Mouse (Mus musculus): ENCODE results near the gene Pdzd7.

Gene Pdzd7

DNA sequence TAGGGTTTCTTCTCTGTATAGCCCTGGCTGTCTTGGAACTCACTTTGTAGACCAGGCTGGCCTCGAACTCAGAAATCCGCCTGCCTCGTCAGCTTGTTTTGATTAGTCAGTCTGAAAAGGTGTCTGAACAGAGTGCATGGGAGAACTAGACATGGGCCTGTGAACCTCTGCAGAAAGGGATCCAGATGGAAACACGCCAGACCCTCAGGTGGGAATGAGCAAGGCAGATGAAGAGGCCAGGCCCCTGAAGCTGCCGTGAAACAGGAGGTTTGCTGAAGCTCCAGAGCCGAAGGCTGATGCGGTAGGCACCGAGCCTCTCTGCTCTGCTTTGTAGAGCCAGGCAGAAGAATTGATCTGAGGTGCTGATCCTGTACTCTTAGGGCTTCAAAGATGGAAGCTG is 33.3 kb downstream of the Pdzd7 start:
- DNase-seq: no peak

DNA sequence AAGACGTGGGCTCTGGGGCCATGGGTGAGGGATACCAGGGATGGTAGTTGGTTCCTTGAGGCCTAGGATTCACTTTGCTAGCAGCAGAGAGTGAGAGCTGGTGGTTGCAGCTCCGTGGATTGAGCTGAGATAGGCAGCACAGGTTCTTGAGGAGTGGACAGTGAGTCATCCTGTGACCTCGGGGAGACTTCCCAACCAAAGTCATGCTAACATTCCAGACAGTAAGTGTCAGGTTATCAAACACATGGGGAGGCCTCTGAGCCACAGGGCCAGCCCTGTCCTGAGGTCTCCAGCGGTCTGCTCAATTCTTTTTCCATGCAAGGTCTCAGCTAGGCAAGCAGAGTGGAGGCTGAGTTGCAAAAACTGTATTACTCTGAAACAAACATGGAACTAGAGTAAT is 34.9 kb downstream of the Pdzd7 start:
- no peak for DNase-seq

DNA sequence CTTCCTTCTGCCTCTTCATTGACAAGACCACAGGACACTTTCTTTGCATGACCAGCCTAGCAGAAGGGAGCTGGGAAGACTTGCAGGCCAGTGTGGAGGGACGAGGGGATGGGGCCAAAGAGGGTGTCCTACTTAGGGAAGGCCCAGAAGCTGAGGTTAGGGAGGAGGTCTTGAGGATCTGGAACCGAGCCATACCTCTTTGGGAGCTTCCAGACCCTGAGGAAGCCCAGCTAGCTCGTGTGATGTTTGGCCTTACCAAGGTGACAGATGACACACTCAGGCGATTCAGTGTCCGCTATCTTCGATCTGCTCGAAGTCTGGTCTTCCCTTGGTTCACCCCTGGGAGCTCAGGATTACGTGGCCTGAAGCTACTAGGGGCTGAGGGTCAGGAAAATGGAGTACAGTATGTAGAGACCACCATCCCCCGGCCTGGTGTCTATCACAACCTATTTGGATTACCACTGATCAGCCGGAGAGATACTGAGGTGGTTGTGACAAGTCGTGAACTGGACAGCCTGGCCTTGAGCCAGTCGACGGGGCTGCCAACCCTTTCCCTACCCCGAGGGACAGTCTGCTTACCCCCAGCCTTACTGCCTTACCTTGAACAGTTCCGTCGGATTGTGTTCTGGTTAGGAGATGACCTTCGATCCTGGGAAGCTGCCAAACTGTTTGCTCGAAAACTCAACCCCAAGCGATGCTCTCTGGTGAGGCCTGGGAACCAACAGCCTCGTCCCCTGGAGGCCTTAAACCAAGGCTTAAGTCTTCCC is 37.9 kb downstream of the Pdzd7 start:
- no peak for DNase-seq

DNA sequence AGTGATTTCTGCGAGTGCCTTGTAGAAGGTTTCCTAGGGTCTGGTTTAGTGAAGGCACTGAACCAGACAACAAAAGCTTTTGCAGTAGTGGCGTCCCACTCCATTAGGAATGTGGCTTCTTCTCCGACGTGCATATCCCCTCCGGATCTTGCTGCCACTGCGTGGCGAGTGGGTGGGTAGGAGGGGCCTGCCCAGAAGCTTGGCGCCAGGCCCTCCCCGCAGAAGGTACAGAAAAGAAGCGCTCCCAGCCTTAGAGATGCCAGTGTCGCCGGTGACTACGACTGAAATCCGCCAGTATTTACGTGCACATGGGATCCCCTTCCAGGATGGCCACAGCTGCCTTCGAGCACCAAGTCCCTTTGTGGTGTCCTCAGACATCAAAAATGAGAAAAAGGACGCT is 38.5 kb downstream of the Pdzd7 start:
- no peak for DNase-seq

DNA sequence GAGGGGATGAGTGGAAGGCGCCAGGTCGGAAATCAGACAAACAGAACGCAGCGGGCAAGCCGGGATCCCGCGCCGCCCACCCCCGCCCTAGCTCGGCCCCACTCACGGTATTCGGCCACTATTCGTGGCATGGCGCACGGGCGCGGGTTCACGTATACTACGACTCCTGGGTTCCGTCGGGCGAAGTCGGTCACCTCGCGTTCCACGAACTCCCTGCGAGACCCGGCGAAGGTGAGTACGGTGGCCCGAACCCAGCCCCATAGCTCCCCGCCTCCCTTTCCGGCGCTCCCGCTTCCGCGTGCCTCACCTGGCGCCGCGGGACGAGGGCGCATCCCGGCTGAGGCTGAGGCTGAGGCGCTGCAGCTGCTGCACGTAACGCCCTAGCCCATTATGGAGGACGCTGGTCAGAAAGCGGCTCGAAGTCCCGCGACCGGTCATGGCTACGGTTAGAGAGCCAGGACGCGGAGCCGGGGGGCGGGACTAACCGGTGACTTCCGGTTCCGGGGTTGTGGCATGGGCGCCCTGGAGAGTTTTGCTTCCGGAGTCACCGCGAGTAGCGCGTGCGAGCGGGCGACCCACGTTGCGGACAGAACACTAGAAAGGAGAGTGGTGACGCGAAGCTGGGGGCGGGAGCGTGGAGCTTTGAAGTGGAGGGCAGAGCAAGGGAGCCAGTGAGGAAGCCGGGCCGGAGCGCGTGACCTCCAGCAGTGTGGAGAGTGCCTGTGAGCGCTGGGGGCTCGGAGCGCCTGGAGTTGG is 39.4 kb downstream of the Pdzd7 start, which contains the start of gene Mrpl43:
Gene Mrpl43, minus strand, starts transcription at position 486 of the 756 bp plus-strand sequence.
- peak; percentile 91 for DNase-seq

DNA sequence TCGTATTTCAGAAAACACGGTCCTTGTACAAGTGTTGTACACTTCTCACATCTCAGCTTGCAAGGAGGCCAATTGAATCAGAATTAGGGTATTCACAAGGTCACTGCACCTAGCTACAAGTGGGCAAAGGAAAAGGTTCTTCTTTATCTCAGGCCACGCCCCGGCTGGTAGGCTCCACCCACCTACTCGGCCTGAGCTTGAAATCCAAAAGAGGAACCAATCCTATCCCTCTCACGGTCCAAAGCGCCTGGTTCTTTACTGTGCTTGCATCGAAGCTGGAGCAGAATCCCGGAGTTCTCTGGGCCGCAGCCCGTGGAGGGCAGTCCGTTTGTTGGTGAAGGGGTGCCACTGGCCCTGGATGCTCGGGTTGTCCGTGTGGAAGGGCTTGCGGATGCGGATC is 40.1 kb downstream of the Pdzd7 start, which contains the start of gene Twnk:
Gene Twnk, plus strand, starts transcription at position 220 of the 400 bp plus-strand sequence.
- DNase-seq: peak; percentile 84

DNA sequence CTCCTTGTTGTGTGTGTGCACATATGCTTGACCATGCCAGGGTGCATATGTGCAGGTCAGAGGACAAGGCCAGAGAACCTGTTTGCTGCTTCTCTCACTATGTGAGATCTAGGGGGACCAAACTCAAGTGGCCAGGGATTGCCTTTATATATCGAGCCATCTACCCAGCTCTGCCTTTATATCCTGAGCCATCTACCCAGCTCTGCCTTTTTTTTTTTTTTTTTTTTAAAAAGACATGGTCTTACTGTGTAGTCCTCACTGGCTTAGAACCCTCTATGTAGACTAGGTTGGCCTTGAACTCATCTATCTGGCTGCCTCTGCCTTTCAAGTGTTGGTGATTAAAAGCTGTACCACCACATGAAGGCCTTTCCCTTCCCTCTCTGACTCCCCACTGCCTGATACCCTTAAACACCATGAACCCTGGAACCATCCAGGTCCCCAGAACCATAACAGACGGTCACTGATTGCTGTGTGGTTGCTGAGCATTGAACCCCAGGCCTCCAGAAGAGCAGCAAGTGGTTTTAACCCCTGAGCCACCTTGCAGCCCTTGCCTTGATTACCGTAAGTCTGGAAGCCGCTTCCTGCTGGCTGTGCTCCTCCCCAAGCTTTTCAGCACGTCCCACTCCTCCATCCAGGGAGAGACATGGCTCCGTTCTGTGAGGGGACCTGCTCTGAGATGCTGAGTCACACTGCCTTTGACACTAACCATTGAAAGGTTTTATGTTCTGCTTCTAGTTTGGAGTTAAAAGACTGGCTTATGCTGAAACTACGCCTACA is 41.6 kb downstream of the Pdzd7 start:
- no peak for DNase-seq

DNA sequence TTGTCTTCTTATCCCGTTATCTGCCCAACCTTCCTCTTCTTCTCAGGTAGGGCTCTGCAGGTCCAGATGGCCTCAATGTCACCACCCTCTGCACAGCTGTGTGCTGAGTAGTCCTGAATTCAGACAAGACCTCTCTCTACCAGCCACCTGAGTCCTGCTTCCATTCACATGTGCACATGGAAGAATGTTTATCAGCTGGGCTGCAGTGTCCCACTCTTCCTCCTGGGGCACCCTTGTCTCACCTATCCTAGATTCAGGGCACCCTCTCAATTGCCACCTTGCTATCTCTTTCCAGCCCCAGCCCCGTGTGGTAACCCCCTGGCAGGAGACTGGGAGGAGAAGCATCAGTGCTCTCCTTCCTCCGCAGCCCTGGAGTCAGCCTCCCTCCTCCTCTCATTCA is 43.2 kb downstream of the Pdzd7 start:
- DNase-seq: no peak

DNA sequence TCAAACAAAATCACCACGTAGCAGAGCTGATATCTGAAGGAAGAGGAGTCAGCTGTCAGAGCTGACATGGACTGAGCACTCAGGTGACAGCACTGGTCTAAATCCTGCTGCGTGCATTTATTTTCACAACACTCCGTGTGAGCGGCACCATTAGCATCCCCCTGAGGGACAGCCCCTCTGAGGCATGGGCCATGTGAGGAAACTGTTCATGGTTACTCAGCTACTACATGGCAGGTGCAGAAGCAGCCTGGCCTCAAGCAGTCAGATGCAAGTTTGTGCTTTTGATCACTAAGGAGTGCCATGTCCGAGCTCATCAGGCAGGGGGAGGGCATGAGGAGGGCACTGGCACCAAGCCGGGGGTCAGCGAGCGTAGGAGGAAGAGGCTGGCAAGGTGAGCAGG is 45.9 kb downstream of the Pdzd7 start:
- no peak for DNase-seq

DNA sequence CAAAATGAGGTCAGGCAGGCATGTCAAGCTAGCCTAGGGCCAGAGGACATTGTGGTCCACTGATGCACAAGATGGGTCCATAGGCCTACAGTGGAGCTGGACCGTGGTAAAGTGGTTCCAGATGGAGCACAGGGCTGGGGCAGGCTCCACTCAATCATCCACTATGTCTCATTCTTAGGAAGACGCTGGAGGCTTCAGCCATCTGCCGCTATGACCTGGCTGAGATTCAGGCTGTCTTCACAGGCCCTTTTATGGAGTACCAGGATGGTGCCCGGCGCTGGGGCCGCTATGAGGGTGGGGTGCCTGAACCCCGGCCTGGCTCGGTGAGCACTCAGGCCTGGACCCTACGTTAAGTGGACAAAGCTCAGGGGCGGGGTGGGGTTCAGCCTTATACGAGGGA is 47.7 kb downstream of the Pdzd7 start:
- DNase-seq: no peak

DNA sequence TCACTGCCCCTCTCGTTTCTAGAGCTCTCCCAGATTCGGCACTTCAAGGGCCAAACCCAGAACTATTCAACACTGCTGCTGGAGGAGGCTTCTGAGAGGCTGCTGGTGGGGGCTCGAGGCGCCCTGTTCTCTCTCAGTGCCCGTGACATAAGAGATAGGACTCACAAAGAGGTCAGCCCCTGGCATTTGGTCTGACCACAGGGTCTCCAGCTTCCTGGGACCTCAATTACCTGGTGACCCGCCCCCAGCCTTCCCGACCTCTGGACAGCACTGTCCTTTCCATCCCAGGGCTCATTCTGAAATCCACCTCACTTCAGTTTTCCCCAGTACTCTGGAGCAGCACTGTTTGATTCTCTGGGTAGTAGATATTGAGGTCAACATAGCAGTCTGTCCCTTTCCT is 52.8 kb downstream of the Pdzd7 start:
- no peak for DNase-seq

DNA sequence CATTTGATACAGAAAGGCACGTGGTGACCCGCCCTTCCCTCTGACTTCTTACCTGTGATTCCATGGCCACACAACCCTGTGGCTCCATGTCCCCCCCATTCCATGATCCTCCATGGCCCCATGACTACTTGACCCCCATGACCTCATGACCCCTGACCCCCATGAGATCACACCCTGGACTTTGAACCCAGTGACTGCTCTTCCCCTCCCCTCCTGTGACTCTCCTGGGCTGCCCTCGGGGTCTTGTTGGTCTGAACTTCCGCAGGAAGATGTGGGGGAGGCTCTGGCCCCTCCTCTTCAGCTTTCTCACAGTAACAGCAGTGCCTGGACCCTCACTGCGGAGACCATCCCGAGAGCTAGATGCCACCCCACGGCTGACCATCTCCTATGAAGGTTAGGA is 53.3 kb downstream of the Pdzd7 start:
- DNase-seq: no peak

DNA sequence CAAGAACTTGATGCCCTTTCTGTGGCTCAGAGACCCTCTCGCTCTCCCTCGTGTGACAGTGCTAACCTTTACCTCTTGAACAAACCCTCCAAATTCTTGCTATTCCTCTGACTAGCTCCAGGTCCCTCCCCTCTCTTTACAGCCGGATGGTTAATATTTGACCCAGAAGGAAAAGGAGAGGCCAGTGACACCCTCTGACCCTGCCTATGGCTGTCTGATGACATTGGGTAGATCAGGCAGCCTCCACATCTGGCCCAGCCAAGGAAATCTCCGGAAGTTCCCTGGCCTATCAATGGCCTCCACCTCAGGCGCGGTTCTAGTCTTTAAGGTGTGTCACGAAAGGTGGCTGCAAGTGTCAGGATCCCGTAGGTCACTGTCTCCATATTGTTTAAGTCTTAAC is 54.5 kb downstream of the Pdzd7 start:
- DNase-seq: no peak

DNA sequence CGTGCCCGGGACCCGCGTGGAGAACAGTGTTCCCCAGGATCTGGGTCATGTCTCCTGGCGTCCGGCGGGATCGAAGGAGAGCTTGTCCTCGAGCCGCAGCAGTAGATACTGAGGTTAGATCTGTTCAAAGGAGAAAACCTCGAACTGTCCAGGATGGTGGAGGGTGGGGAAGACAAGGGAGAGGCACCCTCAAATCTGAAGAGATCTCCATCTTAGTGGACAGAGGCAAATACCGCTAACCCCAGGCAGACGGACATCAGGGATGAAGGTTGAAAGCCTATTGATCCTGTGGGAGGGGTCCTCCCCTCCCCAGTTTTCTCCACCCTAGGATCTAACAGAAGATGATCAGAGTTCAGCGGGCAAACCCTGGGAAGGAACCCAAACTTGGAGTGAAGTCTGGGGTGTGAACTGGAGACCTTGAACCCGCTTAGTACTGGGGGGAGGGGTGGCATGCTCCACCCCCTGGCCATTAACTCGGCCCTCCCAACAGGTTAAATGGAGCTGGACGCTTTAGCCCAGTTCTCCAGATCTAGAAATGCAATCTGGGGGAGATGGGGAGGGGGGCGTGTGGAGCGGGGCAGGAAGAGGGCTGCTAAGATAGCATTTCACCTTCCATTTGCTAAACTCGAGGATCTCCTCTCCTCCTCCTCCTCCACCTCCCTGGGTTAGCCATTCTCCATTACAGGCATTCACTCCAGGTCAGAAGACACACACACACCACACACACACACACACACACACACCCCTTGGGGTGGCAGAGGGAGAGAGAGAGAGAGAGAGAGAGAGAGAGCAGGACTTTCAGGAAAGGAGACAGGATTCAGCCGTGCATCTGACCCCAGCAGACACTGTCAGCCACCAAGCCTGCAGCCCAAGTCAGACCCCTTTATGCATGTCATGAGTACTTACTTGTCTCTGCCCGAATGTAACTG is 55.7 kb downstream of the Pdzd7 start:
- DNase-seq: peak; percentile 33

DNA sequence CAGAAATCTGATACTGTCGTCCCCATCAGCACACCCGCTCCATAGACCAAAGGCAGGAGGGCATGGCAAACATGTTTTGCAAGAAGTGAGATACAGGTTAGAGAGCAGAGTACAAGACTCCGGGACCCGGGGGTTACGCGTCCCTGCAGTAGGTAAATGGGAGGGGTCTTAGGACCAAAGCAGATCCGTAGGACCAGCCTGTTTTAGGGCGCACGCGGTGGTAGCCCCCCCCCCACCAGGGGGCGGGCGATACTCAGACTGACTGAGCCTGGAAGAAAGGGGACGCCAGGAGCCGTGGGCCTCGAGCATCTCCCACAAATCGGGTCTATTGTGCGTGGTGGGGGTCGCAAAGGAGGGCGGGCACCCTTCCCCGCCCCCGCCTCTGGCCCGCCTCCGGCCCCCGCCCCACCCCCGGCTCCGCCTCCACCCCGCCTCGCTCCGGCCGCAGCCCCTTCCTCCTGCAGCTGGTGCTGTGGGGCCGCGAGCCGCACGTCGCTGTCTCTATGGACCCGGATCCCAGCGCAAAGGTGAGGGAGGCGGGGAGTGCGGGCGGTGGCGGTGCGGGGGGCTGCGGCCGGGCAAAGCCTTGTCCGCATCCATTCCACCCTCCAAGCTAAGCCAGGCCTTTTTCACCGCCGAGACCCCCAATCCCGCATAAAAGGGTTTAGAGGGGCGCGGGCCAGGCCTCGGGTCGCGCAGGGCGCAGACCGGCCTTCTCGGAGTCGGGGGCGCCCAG is 56.5 kb downstream of the Pdzd7 start, which contains the start of gene Sema4g:
Gene Sema4g, plus strand, starts transcription at position 271 of the 736 bp plus-strand sequence.
- peak; percentile 51 for DNase-seq

DNA sequence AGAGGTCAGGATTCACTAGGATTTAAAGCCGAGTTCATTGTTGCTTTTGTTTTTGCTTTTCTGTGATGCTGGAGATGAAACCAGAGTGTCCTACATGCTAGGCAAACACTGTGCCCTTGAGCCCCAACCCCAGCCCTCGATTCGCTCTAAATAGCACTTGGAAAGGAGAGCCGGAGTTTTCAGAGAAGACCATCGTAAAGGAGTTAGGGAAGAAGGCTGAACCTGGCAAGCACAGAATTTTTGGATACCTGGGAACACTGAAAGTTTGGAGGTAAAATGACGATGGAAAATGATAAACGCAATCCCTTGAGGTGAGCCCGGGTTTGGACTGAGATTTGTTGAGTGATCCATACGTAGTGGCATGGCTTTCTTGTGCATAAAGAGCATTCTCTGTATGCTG is 57.2 kb downstream of the Pdzd7 start:
- no peak for DNase-seq

DNA sequence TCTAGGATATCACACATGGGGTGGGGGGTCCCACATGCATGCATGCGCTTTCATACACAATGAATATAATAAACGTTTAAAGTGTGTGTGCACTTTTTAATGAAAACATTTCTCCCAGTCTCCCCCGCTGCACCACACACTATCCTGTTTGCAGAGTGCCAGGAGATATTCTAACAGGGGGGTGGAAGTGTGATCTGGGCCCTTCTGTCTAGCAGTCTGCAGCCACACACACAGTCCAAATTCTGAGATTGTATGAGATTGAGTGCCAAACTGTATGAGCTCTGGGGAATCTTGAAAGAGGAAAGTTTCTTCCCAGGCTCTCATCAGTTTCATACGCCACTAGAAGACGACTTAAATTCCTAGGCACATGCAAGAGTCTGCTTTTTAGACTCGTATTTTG is 57.7 kb downstream of the Pdzd7 start:
- DNase-seq: no peak

DNA sequence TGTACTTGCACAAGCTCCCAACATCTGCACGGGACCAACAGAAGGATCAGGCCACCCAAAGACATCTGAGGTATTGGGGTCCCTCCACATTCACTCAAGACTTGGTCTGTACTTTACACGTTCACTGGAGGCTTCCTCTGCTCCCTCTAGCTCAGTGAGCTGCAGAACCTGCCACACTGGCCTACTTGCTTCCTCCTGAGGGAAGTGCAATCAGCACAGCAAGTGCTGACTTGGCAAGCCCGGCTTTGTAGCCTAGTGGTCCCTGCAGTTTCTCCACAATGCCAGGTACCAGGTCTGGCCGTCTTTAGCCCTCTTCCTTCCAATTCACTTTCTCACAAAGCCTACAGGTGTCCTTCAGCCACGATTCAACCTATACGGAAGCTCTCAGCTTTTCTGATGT is 58.5 kb downstream of the Pdzd7 start:
- no peak for DNase-seq

DNA sequence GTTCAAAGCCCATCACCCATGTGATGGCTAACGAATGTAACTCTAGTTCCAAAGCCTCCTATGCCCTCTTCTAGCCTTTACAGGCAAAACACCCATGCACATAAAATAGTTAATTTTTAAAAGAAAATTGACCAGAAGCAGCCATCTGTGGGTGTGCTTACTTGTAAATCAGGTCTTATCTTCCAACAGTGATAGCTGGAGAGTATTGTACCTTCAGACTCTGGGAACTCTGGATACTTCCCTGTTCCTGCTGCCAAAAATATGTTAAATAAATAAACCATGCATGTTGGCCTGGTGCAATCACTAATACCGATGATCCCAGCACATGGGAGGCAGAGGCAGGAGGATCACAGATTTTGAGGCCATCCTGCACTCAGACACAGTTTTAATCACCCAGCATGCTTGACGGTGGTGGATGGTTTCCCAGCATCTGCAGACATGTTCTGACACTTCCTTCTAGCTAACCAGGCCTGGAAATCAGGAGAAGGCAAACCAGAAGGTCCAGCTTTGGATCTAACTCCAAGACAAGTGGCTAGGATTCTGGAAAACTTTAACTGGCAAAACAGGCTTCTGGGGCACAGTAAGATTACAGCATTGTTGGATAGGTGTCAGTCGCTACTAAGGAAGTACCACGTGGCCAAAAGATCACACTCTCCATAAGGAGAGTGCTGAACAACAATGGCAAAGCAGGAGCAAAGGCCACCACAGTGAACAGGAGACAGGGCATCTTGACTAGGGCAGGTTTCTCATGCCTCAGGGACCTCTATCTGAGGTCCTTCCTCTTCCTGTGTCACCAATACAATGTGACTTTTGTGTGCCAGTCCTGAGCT is 60.1 kb downstream of the Pdzd7 start:
- DNase-seq: no peak

DNA sequence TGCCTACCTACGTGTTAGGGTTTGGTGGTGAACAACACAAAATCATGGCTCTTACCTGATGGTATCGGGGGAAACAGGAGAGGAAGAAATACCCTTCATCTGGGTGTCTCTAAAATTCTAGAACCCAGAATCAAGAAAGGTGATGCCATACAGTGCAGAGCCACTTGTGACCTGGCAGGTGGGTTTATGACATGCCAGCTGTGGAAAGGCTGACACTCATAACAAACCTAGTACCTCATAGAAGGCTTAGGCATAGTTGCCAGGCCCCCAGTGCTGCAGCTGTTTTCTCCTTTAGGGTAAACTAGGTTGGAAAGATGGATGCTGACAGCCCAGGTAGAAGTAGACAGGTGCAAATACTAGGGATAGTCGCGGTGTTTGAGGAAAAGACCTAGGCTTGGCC is 61.1 kb downstream of the Pdzd7 start:
- DNase-seq: no peak

DNA sequence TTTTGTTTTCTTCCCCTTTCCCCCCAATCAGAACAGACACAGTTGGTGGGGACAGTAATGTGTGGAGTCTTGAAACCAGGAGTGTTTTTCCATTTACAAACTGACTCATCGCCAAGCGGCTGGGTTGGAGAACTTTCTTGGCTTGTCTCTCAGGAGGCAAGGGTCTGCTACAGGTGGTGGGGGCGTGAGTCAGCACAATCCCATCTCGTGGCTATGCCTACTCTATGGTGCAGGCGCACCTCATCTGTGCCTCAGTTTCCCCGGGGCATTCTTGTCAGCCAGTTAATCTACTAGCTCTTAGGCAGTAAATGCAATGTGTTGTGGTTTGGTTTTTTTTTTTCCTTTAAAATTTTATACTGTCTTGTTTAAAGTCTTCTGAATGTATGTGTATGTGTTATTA is 62.2 kb downstream of the Pdzd7 start:
- DNase-seq: no peak

All from liver (tissue).